Mouse (Mus musculus): ENCODE measurements around the gene Gm30191.

GRCm38 (mm10) chr4:134202904-134203303 lies 43.8 kb upstream of the Gm30191 start, which contains the start of gene Gm7534:
- no peak for TF ChIP-seq CTCF (IDR thresholded peaks at IDR 0.05; ENCODE audit: control insufficient read depth, insufficient read depth, insufficient replicate concordance, low read depth, low read length)
- no peak for TF ChIP-seq POLR2A (IDR thresholded peaks at IDR 0.05; ENCODE audit: control insufficient read depth, low read depth, low read length)

Measured in testis, adult 2 months (tissue).